Mouse (Mus musculus): ENCODE results near the gene Cd34. TPM values are rescaled to one million over a fixed set of nuclear protein-coding genes. Genes with fewer than 3 reads are reported as not detected.

Gene Cd34
- 10 to 100 TPM; 24.8 to 27.2 TPM for total RNA-seq (2021)

GRCm38 (mm10) chr1:194938715-194939114 lies at the start of gene Cd34:
Gene Cd34 (plus strand): TSS chr1:194938819.
- peak in 1 of 2 experiments; percentile 23 for DNase-seq

GRCm38 (mm10) chr1:194894513-194894912 lies 44.1 kb upstream of the Cd34 start:
- no peak for DNase-seq

- no peak for DNase-seq
Observed at GRCm38 (mm10) chr1:194895287-194895686, 43.3 kb upstream of the Cd34 start.

DNA sequence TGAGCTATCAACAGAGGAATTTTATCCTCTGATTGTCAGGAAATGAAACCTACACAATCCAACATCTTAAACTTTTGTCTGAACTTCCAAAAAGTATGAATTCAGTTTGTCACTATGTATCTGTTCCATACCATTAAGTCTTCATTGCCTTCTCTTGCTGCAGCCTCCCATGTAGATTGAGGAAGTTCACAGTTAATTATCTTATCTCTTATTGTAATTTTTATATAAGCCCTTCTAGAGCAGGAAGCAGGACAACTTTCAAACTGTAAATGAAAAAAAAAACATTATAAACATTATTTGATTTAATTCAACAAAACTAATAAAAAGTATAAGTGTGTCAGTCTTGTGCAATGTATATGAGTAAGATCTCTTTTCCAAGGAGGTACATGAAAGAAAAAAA lies 37.5 kb upstream of the Cd34 start:
- no peak for DNase-seq

GRCm38 (mm10) chr1:194901826-194902225 lies 36.8 kb upstream of the Cd34 start:
- no peak for DNase-seq

DNA sequence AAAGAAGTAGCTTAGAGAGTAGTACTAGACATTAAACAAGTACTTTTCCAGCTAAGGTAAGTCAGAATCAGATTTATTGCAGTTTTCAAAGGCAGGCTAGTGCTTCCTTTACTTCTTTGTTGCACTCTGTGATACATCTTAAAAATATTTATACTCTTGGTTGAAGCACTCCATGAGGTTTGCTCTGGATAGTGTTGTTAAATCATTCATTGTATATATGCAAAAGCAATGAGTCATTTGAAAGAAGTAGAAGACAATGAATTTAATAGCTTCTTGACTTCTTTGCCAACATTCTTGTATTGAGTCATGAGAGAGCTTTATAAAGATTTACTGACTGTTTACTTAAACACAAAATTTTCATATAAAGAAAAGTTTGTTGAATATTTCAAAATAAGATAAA lies 29.7 kb upstream of the Cd34 start:
- DNase-seq: no peak

DNA sequence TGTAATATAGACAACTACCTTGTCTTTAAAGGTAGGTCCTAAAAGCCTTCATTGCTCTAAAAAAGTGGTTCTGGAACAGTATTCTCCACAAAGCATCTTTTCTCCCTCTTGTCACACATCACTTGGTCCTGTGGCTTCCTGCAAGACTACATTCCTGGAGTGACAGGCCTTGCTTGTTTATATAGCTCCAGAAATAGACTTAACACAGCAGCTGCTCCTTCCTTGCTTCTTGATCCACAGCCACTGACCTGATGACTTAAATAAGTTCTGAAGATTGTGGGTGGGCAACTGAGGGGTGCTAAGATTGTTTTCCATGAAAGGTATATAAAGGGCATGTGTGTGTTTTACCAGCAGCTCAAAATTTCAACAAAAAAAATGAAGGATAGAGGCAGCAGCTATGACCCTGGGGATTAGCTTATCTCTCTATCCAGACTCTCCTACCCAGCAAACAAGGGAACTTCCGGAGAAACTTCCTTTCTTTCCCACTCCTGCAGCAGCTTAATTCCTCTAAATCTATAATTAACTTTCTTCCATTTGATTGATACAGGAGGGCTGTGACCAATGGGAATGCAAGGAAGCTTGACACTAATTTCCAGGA lies 12.8 kb upstream of the Cd34 start:
- no peak for DNase-seq

GRCm38 (mm10) chr1:194927887-194928286 lies 10.7 kb upstream of the Cd34 start:
- no peak for DNase-seq

- DNase-seq: no peak
Observed at GRCm38 (mm10) chr1:194929275-194929971, 9.2 kb upstream of the Cd34 start.

- DNase-seq: no peak
Observed at GRCm38 (mm10) chr1:194929972-194930355, 8.7 kb upstream of the Cd34 start.

DNA sequence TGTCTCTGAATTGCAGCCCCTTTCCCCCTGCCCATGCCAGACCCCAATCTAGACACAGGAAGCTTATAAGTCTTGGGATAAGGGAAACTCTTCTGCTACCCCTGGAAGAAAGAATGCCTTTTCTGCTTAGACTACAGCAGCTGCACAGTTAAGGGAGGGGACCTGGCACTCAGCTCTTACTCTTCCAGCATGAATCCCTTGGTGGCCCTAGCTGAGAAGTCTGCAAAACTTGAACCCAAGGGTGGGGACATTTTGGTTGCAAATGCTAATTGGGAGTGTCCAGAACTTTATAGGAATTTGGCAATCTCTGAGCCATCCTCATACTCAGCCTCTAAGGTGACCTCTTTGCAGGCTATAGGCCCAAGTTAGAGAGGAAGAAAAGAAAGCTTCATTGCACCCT lies 7.9 kb upstream of the Cd34 start:
- DNase-seq: no peak

GRCm38 (mm10) chr1:194935351-194935750 lies 3.3 kb upstream of the Cd34 start:
- no peak for DNase-seq

- no peak for DNase-seq
Observed at GRCm38 (mm10) chr1:194941528-194941927, 2.9 kb downstream of the Cd34 start.

DNA sequence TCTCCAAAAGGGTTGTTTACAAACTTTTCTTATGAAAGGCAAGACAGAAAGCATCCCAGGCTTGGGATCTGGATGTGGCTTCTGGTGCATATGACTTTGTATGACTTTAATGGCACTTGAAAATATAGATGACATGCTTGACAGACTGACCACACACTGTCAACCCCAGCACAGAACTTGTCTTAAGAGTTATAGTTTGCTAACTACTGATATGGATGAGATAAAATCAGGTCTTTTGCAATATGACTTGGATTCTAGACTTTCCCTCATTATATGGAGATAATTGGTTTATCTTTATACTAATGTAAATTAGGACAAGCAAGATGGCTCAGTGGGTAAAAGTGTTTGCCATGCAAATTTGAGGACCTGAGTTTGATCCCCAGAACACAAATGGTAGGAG lies 4.3 kb downstream of the Cd34 start:
- DNase-seq: no peak

- DNase-seq: no peak
Observed at GRCm38 (mm10) chr1:194943485-194943884, 4.9 kb downstream of the Cd34 start.

GRCm38 (mm10) chr1:194945382-194945781 lies 6.8 kb downstream of the Cd34 start:
- DNase-seq: peak in 1 of 2 experiments; percentile 36

DNA sequence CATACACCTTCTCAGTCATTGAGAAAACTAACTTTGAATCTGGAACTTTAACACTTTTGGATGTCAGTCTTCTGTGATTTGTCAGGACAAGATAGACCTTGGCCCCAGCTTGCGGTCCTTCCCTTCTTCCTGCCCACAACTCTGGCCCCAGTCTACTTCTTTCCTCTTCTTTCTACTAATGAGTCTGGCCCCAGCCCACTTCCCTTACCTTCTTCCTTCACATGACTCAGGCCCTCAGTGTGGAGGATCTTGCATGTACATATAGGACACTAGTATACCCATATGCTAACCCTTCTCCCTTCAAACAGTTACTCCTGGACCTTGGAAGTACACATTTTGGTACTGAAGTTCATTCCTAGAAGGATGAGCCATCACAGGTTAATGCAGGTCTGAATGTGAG lies 7.8 kb downstream of the Cd34 start:
- DNase-seq: no peak

- DNase-seq: no peak
Observed at GRCm38 (mm10) chr1:194950913-194951312, 12.3 kb downstream of the Cd34 start.

DNA sequence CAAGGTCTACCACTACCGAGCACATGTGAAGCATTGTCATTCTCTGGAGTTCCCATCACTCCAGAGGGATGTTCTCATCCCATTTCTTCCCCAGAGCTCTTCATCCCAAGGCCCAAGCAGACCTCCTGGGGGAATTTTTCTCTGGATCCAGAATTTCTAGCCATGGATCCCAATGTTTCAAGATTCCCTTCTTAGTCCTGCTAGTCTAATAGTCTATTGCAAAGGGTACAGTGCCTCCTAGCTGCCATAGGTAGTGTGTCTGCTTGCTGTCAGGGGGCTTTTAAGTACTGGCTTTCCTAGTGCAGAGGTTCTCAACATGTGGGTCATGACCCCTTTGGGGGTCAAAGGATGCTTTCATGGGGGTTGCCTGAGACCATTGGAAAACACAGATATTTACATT lies 14.3 kb downstream of the Cd34 start:
- DNase-seq: no peak

DNA sequence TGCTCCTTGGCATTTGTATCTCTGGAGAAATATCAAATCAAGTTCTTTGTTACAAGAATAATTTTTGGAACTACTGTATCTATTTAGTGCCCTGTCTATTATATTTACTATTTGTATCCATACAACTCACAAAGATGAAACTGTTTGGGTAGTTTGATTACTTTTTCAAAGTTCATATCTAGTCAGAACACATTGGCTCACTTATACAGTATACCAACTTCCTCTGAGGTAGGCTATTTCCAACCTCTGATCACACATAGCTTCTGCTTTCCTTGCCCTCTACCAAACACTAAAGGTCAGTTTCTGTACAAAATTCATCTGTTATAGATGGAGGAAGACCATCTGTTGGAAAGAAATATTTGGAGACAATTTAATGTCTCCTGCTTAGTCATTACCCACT lies 16.1 kb downstream of the Cd34 start:
- no peak for DNase-seq

DNA sequence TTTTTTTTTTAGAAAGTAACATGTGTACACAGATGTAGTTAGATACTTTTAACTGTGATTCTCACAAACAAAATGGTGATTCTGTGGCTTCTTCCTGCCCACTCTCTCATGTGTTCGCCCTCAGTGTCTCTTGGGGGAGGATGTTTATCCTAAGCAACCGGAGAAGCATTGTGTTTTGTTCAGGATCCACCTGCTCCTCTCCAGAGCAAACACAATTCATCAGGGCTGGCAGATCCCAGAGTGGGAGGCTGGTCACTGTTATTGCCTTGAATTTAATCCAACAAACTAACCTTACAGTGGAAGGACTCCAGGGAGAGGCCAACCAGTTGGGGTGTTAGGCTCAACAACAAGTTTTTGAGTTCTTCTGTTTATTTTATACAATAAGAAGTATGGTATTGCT lies 17.1 kb downstream of the Cd34 start:
- DNase-seq: no peak

- DNase-seq: no peak
Observed at GRCm38 (mm10) chr1:194957021-194957420, 18.4 kb downstream of the Cd34 start.

GRCm38 (mm10) chr1:194962181-194962580 lies 23.6 kb downstream of the Cd34 start:
- peak; percentile 73 to 74 for DNase-seq

- no peak for DNase-seq
Observed at GRCm38 (mm10) chr1:194962712-194963111, 24.1 kb downstream of the Cd34 start.

DNA sequence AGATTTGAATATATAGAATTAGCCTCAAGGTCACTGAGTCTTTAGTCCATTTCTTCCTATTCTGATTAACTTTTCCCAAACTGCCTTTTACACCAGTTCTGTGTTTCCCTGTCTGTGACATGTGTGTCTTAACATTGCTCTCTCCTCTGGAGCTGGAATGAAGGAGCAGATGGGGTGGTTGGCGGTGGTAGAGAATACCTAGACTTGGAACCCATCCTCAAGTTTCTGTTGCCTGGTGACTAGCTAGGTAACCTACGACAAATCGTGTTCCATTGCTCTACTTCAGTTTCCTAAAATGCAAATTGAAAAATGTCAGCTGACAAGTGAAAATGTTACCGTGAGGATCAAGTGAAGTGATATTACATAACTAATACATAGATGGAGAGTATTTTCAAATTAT lies 33.4 kb downstream of the Cd34 start:
- no peak for DNase-seq
